Mouse (Mus musculus) cerebellum, adult 2 months (tissue): ENCODE results near the gene Sema4d. TPM values are rescaled to one million over a fixed set of nuclear protein-coding genes. Genes with fewer than 3 reads are reported as not detected.

ENCODE experiments used
- DNase-seq, 2 experiments: peaks; one replicate each; pipeline ENCODE4 v3.0.0; 2021
- H3K27ac ChIP-seq: fragments of 200-500 bp; 2 replicates; pipeline ENCODE4 v1.5.1; 2012; ENCODE audit warnings: low read length, control low read depth, inconsistent platforms; ENCODE audit not compliant: insufficient read depth
- H3K27me3 ChIP-seq: fragments of 200-500 bp; 2 replicates; pipeline ENCODE4 v1.6.1; 2012; ENCODE audit warnings: inconsistent platforms, mild to moderate bottlenecking, low read length, moderate library complexity; ENCODE audit not compliant: control insufficient read depth, insufficient read depth
- H3K4me1 ChIP-seq: fragments of 200-500 bp; 2 replicates; pipeline ENCODE4 v1.6.1; 2011; ENCODE audit warnings: low read length; ENCODE audit not compliant: control insufficient read depth, insufficient read depth
- H3K4me3 ChIP-seq: fragments of 200-500 bp; replicated peaks from 2 replicates; pipeline ENCODE3; 2011; ENCODE audit warnings: mild to moderate bottlenecking, low read depth, low read length, control low read depth; ENCODE audit not compliant: insufficient read depth
- CTCF ChIP-seq: fragments of 200-500 bp; IDR thresholded peaks from 2 replicates; pipeline ENCODE4 v1.5.1; 2011; ENCODE audit warnings: low read depth, mild to moderate bottlenecking, control low read depth, low read length, moderate library complexity, borderline replicate concordance; ENCODE audit not compliant: insufficient read depth
- POLR2A ChIP-seq: fragments of 200-500 bp; IDR thresholded peaks from 2 replicates; pipeline ENCODE4 v1.6.1; 2011; ENCODE audit warnings: low read length, control low read depth, borderline replicate concordance; ENCODE audit not compliant: insufficient read depth
- WGBS: fragments of 180-500 bp; shearing (Covaris S2); methylation state at CpG from one replicate; pipeline ENCODE4 v1.1.7; 2018; 5-methylcytosine and 5-hydroxymethylcytosine counted together
- polyA plus RNA-seq: library from polyadenylated mRNA; depleted of rRNA; stranded (reverse); fragments of >200 nt; gene quantifications from 2 replicates; pipeline ENCODE4 v1.2.3, GENCODE M21; 2012

Gene Sema4d
- polyA plus RNA-seq, 1 experiment, result 116 TPM

- Histone ChIP-seq H3K4me1 (no peaks in the 10 kb centered on the region), H3K4me3 (no peak overlapping the region), H3K27ac (no peak overlapping the region), H3K27me3 (no peaks in the 10 kb centered on the region)
- 71% methylated on average over 5 of the region's 5 CpGs for WGBS
- no peak for DNase-seq
- TF ChIP-seq POLR2A (no peak), CTCF (no peak)
These were observed 89.7 kb downstream of the Sema4d start for GRCm38 (mm10) chr13:51703893-51704292.

GRCm38 (mm10) chr13:51698318-51698717 is 95.2 kb downstream of the Sema4d start:
- H3K4me3 ChIP-seq, result no peak overlapping the region
- WGBS, result 79% methylated on average over 3 of the region's 3 CpGs

GRCm38 (mm10) chr13:51697897-51698296 is 95.7 kb downstream of the Sema4d start:
- no peak overlapping the region for H3K27ac ChIP-seq
- no peaks in the 10 kb centered on the region for H3K4me1 ChIP-seq
- no peak overlapping the region for H3K4me3 ChIP-seq
- H3K27me3 ChIP-seq, result no peaks in the 10 kb centered on the region
- 75% methylated on average over 4 of the region's 4 CpGs for WGBS
- DNase-seq, result no peak
- TF ChIP-seq CTCF, result no peak

More at GRCm38 (mm10) chr13:51698318-51698717, 95.2 kb downstream of the Sema4d start:
- no peak for TF ChIP-seq POLR2A
- no peak for DNase-seq
- Histone ChIP-seq H3K27ac (no peak overlapping the region), H3K4me1 (no peaks in the 10 kb centered on the region), H3K27me3 (no peaks in the 10 kb centered on the region)

DNA sequence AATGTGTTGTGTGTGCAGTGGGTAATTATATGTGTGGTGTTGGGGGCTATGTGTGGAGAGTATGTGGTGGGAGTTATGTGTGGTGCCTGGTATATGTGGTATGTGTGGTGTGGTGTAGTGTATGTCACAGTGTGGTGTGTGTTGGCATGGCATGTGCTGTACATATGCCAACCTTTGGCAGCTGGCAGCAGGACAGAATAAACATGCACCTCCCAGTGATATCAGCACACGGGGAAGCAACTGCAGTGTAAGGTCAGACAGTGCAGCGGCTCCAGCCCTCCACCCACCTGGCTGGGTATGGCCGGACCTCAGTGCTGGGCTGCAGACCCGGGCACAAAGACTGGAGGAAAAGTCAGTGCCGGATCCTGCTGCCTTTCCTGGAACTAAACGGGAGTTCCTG is 96.1 kb downstream of the Sema4d start:
- Histone ChIP-seq H3K4me3 (no peak overlapping the region), H3K27me3 (no peaks in the 10 kb centered on the region), H3K4me1 (no peaks in the 10 kb centered on the region), H3K27ac (no peak overlapping the region)
- DNase-seq, result no peak
- TF ChIP-seq CTCF (no peak), POLR2A (no peak)
- WGBS, result 57% methylated on average over 6 of the region's 6 CpGs

DNA sequence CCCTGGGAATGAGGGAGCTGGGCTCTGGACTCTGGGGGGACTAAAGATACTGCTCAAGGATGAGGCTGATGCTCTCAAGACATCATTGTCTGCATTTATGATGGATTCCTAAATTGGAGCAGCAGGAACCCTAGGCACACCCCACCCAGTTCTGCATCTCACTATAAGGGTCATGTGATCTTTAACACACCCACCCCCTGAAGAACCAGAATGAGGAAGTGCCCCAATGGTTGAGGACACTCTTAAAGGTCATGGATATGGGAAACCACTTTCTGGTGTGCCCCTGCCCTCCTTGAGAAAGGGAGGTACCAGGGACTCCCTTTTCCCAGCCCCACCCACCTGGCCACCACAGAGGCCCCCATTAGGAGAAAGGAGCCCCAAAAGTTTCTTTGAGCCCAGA is 97.1 kb downstream of the Sema4d start:
- no peak for DNase-seq
- H3K27me3 ChIP-seq, result no peaks in the 10 kb centered on the region
- no peak overlapping the region for H3K27ac ChIP-seq
- TF ChIP-seq POLR2A, result no peak
- no peak for TF ChIP-seq CTCF
- H3K4me1 ChIP-seq, result no peaks in the 10 kb centered on the region
- no peak overlapping the region for H3K4me3 ChIP-seq

DNA sequence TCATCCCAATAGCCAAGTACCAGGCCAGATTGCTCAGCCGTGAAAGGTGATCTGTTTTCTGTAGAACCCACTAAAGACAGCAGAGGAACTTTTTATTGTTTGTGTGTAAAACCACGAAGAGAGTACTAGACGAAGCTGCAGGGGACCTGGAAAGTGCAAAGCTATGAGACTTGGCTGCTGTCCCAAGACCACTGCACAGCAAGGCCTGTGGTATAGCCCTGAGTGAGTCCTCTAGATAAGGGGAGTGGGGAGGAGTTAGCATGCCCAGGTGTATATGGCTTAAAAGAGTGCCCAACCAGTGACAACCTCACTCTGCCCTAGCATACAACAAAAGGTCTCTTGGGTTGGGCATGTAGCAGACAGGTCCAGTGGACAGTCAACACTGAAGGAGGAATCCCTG is 104.9 kb downstream of the Sema4d start:
- H3K4me3 ChIP-seq, result no peak overlapping the region
- no peak overlapping the region for H3K27ac ChIP-seq
- peaks cover 6% of the 10 kb centered on the region for H3K4me1 ChIP-seq
- 25% methylated on average over 3 of the region's 3 CpGs for WGBS
- no peak for DNase-seq
- TF ChIP-seq POLR2A (no peak), CTCF (no peak)
- no peaks in the 10 kb centered on the region for H3K27me3 ChIP-seq

- no peaks in the 10 kb centered on the region for H3K27me3 ChIP-seq
- WGBS, result 95% methylated on average over 5 of the region's 5 CpGs
- no peak overlapping the region for H3K27ac ChIP-seq
- DNase-seq, result no peak
- peaks cover 6% of the 10 kb centered on the region for H3K4me1 ChIP-seq
- no peak for TF ChIP-seq CTCF
- no peak for TF ChIP-seq POLR2A
- H3K4me3 ChIP-seq, result no peak overlapping the region
These were observed 106.6 kb downstream of the Sema4d start for GRCm38 (mm10) chr13:51686966-51687365.

GRCm38 (mm10) chr13:51685290-51685966 is 108.1 kb downstream of the Sema4d start:
- WGBS, result 79% methylated on average over 7 of the region's 7 CpGs
- no peak for TF ChIP-seq CTCF
- TF ChIP-seq POLR2A, result no peak

More at GRCm38 (mm10) chr13:51685290-51685966, 108.1 kb downstream of the Sema4d start:
- peaks cover 6% of the 10 kb centered on the region for H3K4me1 ChIP-seq
- H3K4me3 ChIP-seq, result no peak overlapping the region
- H3K27ac ChIP-seq, result no peak overlapping the region
- no peak for DNase-seq
- no peaks in the 10 kb centered on the region for H3K27me3 ChIP-seq
